Mouse (Mus musculus): Measurements from ENCODE around the gene Mark1. TPM values are rescaled to one million over a fixed set of nuclear protein-coding genes. Genes with fewer than 3 reads are reported as not detected.

The Mark1 gene
- polyA plus RNA-seq, 1 experiment, result 21.2 TPM

DNA sequence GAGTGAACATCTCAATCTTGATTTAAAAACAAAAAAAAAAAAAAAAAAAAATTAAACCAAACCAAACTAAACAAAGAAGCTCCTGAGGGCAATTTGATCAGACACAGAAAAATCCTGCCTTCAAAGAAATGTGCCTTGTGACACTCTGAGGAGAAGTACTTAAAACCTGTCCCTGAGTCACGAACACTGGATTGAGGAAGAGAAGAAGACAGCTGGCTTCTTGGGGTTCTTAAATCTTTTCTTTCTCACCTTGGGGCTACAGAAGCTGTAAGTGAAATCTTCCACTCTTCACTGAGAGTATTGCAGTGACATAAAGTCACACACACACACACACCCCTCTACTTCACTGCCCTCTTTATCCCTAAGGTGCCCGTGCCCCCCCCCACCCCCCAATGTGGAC, 739 bp downstream of the Mark1 start:
- Histone ChIP-seq H3K4me3 (ENCODE audit: insufficient read depth, low read length) (peak overlapping the region; percentile 82), H3K4me1 (ENCODE audit: control insufficient read depth, insufficient read depth, low read length) (no peaks in the 10 kb centered on the region; the same call in 1 of the 2 replicates), H3K27ac (ENCODE audit: insufficient read depth, low read length) (no peak overlapping the region)
- no peak for TF ChIP-seq CTCF (IDR thresholded peaks at IDR 0.05; ENCODE audit: borderline replicate concordance, insufficient read depth, low read length)
- no peak for TF ChIP-seq POLR2A (IDR thresholded peaks at IDR 0.05; ENCODE audit: low read depth, low read length)

- Histone ChIP-seq H3K4me3 (ENCODE audit: insufficient read depth, low read length) (peak overlapping the region; percentile 15; the same call in 1 of the 2 replicates), H3K4me1 (ENCODE audit: control insufficient read depth, insufficient read depth, low read length) (no peaks in the 10 kb centered on the region; the same call in 1 of the 2 replicates), H3K27ac (ENCODE audit: insufficient read depth, low read length) (no peak overlapping the region)
- TF ChIP-seq CTCF (IDR thresholded peaks at IDR 0.05; ENCODE audit: borderline replicate concordance, insufficient read depth, low read length), result no peak
- no peak for TF ChIP-seq POLR2A (IDR thresholded peaks at IDR 0.05; ENCODE audit: low read depth, low read length)
Measured at GRCm38 (mm10) chr1:184998161-184998560, 1.2 kb downstream of the Mark1 start.

- no peak overlapping the region for H3K27ac ChIP-seq (ENCODE audit: insufficient read depth, low read length)
- TF ChIP-seq CTCF (IDR thresholded peaks at IDR 0.05; ENCODE audit: borderline replicate concordance, insufficient read depth, low read length) (no peak), POLR2A (IDR thresholded peaks at IDR 0.05; ENCODE audit: low read depth, low read length) (no peak)
- H3K4me3 ChIP-seq (ENCODE audit: insufficient read depth, low read length), result no peak overlapping the region
- no peaks in the 10 kb centered on the region; the same call in 1 of the 2 replicates for H3K4me1 ChIP-seq (ENCODE audit: control insufficient read depth, insufficient read depth, low read length)
Measured at GRCm38 (mm10) chr1:184997466-184997865, 1.9 kb downstream of the Mark1 start.

DNA sequence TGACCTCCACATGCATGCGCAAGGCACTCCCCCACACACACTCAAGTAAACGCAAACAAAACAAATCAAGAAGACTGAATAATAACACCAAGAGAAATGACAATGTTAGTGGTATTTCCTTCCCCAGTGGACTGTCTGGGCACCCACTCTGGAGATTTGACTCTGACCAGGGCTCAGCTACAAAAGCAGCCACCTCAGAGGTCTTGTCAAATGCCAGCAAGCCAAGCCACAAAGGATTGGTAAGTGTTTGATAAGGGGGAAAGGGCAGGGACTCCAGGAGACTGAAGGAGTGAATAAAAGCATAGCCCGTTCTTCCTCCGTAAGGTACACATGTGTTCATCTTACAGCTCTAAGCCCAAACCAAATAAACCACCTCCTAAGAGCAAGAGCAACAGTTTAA, 4.0 kb downstream of the Mark1 start:
- H3K27ac ChIP-seq (ENCODE audit: insufficient read depth, low read length), result no peak overlapping the region
- TF ChIP-seq CTCF (IDR thresholded peaks at IDR 0.05; ENCODE audit: borderline replicate concordance, insufficient read depth, low read length) (no peak), POLR2A (IDR thresholded peaks at IDR 0.05; ENCODE audit: low read depth, low read length) (no peak)

DNA sequence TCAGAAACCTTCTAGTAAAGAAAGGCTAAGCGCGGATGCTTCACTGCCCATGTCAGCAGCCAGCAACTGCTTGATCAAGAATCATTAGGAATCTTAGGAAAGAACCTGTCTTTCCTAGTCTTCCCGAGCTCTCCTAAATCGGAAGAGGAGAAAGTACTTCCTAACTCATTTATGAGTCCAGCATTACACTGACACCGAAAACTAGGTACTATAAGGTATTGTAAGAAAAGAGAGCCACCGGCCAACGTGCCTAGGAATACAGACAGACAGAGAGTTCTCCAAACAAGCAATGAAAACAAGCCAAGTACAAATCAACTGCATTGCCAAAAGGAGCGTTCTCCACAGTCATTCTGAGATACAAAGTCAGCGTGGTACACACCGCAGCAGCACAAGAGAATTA, 8.2 kb downstream of the Mark1 start:
- H3K4me1 ChIP-seq (ENCODE audit: control insufficient read depth, insufficient read depth, low read length), result no peaks in the 10 kb centered on the region
- H3K27ac ChIP-seq (ENCODE audit: insufficient read depth, low read length), result no peak overlapping the region
- TF ChIP-seq CTCF (IDR thresholded peaks at IDR 0.05; ENCODE audit: borderline replicate concordance, insufficient read depth, low read length), result no peak
- no peak for TF ChIP-seq POLR2A (IDR thresholded peaks at IDR 0.05; ENCODE audit: low read depth, low read length)
- no peak overlapping the region for H3K4me3 ChIP-seq (ENCODE audit: insufficient read depth, low read length)

More for the DNA sequence above, 4.0 kb downstream of the Mark1 start:
- no peak overlapping the region for H3K4me3 ChIP-seq (ENCODE audit: insufficient read depth, low read length)
- no peaks in the 10 kb centered on the region; the same call in 1 of the 2 replicates for H3K4me1 ChIP-seq (ENCODE audit: control insufficient read depth, insufficient read depth, low read length)

- Histone ChIP-seq H3K4me3 (ENCODE audit: insufficient read depth, low read length) (no peak overlapping the region), H3K4me1 (ENCODE audit: control insufficient read depth, insufficient read depth, low read length) (no peaks in the 10 kb centered on the region), H3K27ac (ENCODE audit: insufficient read depth, low read length) (no peak overlapping the region)
- TF ChIP-seq POLR2A (IDR thresholded peaks at IDR 0.05; ENCODE audit: low read depth, low read length) (no peak), CTCF (IDR thresholded peaks at IDR 0.05; ENCODE audit: borderline replicate concordance, insufficient read depth, low read length) (no peak)
Measured at GRCm38 (mm10) chr1:184986748-184987147, 12.6 kb downstream of the Mark1 start.

GRCm38 (mm10) chr1:184984723-184985122, 14.6 kb downstream of the Mark1 start:
- H3K27ac ChIP-seq (ENCODE audit: insufficient read depth, low read length), result no peak overlapping the region
- H3K4me1 ChIP-seq (ENCODE audit: control insufficient read depth, insufficient read depth, low read length), result no peaks in the 10 kb centered on the region
- no peak overlapping the region for H3K4me3 ChIP-seq (ENCODE audit: insufficient read depth, low read length)
- TF ChIP-seq CTCF (IDR thresholded peaks at IDR 0.05; ENCODE audit: borderline replicate concordance, insufficient read depth, low read length), result no peak

DNA sequence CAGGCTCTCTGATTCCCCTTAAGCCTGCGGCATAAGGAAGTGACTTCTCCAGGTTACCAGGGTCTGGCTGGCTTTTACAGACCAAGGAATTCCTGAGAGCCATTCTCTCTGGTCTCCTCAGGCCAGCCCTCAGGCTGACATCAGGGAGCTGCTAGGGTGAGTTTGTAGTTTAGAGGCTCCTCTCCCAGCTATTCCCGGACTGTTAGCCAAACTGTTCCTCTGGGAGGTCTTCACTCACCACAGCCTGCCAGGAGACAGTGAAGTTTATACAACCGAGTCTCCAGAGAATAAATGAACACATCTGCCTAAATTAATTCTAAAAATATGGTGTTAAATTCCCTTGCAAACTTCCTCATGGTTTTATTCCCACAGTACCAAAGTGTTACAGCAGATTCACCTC, 15.6 kb downstream of the Mark1 start:
- no peak overlapping the region for H3K27ac ChIP-seq (ENCODE audit: insufficient read depth, low read length)
- no peak for TF ChIP-seq POLR2A (IDR thresholded peaks at IDR 0.05; ENCODE audit: low read depth, low read length)
- TF ChIP-seq CTCF (IDR thresholded peaks at IDR 0.05; ENCODE audit: borderline replicate concordance, insufficient read depth, low read length), result no peak
- H3K4me3 ChIP-seq (ENCODE audit: insufficient read depth, low read length), result no peak overlapping the region
- no peaks in the 10 kb centered on the region for H3K4me1 ChIP-seq (ENCODE audit: control insufficient read depth, insufficient read depth, low read length)

DNA sequence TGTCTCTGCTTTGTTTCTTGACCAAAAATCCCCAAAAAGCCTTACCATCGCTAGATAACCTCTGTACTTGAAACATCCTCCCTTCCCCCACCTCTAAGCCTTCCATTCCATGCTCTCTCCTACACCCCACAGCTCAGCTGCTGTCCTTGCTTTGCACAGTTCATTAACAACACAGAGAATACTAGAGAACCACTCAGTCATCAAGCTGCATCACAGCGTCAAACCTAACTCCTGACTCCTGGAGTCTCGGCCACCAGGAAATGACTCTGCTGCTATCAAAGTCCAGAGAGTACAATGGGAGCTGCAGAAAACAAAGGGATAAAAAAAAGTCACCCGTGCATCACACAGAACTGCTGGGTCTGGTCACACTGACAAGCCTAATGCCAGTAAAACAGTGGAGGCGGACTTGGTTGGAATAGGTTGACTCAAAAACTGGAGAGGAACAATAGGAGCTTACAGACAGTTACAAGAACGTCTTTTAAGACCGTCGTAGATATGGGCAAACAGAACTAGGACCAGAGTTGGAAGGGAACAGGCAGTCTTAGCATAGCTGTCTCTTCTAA, 27.1 kb downstream of the Mark1 start:
- H3K4me1 ChIP-seq (ENCODE audit: control insufficient read depth, insufficient read depth, low read length), result no peaks in the 10 kb centered on the region
- H3K27ac ChIP-seq (ENCODE audit: insufficient read depth, low read length), result no peak overlapping the region
- H3K4me3 ChIP-seq (ENCODE audit: insufficient read depth, low read length), result no peak overlapping the region
- TF ChIP-seq CTCF (IDR thresholded peaks at IDR 0.05; ENCODE audit: borderline replicate concordance, insufficient read depth, low read length), result no peak
- no peak for TF ChIP-seq POLR2A (IDR thresholded peaks at IDR 0.05; ENCODE audit: low read depth, low read length)

- H3K4me3 ChIP-seq (ENCODE audit: insufficient read depth, low read length), result no peak overlapping the region
- H3K4me1 ChIP-seq (ENCODE audit: control insufficient read depth, insufficient read depth, low read length), result no peaks in the 10 kb centered on the region
- no peak for TF ChIP-seq CTCF (IDR thresholded peaks at IDR 0.05; ENCODE audit: borderline replicate concordance, insufficient read depth, low read length)
- TF ChIP-seq POLR2A (IDR thresholded peaks at IDR 0.05; ENCODE audit: low read depth, low read length), result no peak
Measured at GRCm38 (mm10) chr1:184969374-184969773, 30.0 kb downstream of the Mark1 start.

More at GRCm38 (mm10) chr1:184969374-184969773, 30.0 kb downstream of the Mark1 start:
- no peak overlapping the region for H3K27ac ChIP-seq (ENCODE audit: insufficient read depth, low read length)

Data from embryonic fibroblast, embryonic 13.5 days (primary cell).